Mouse (Mus musculus) myocyte (in vitro differentiated cells): ENCODE results near the gene Golt1a. TPM values are rescaled to one million over a fixed set of nuclear protein-coding genes. Genes with fewer than 3 reads are reported as not detected.

Experiments
- H3K27me3 ChIP-seq: one replicate; pipeline ENCODE4 v1.6.1; 2011; ENCODE audit not compliant: control insufficient read depth, insufficient read depth, insufficient read length
- H3K36me3 ChIP-seq: one replicate; pipeline ENCODE4 v1.6.1; 2011; ENCODE audit not compliant: control insufficient read depth, insufficient read depth
- H3K4me2 ChIP-seq: one replicate; pipeline ENCODE4 v1.6.1; 2011; ENCODE audit warnings: low read depth, control low read depth
- H3K4me3 ChIP-seq: one replicate; pipeline ENCODE4 v1.5.1; 2011; ENCODE audit warnings: mild to moderate bottlenecking, control low read depth, moderate library complexity
- H3K79me2 ChIP-seq: one replicate; pipeline ENCODE4 v1.6.1; 2011; ENCODE audit not compliant: control insufficient read depth, insufficient read depth
- H3ac ChIP-seq: one replicate; pipeline ENCODE4 v1.6.1; 2011; ENCODE audit not compliant: control insufficient read depth, insufficient read length
- CEBPB ChIP-seq: IDR thresholded peaks from 2 replicates; pipeline ENCODE4 v1.6.1; 2011; ENCODE audit warnings: mild to moderate bottlenecking, moderate library complexity; ENCODE audit not compliant: poor library complexity, insufficient read depth, severe bottlenecking
- E2F4 ChIP-seq: IDR thresholded peaks from one replicate; pipeline ENCODE4 v1.6.1; 2011; ENCODE audit warnings: mild to moderate bottlenecking, control low read depth, moderate library complexity; ENCODE audit not compliant: insufficient read depth
- MAX ChIP-seq: IDR thresholded peaks from one replicate; pipeline ENCODE4 v1.6.1; 2011; ENCODE audit warnings: low read depth, mild to moderate bottlenecking, control low read depth
- MYOD1 ChIP-seq, 3 experiments: IDR thresholded peaks; one replicate each; pipeline ENCODE4 v1.6.1; 2011; ENCODE audit warnings: control low read depth in 2 of 3, low read depth in 2 of 3, mild to moderate bottlenecking in 2 of 3, moderate library complexity in 1 of 3; ENCODE audit not compliant: insufficient read length in 2 of 3, control insufficient read depth in 1 of 3
- MYOG ChIP-seq, 3 experiments: IDR thresholded peaks; one replicate each; pipeline ENCODE4 v1.6.1; 2011; ENCODE audit warnings: control low read depth in 2 of 3, low read depth in 2 of 3, mild to moderate bottlenecking in 2 of 3; ENCODE audit not compliant: insufficient read length in 2 of 3, control insufficient read depth in 1 of 3, insufficient read depth in 1 of 3
- POLR2A ChIP-seq: IDR thresholded peaks from one replicate; pipeline ENCODE4 v1.6.1; 2011; ENCODE audit warnings: low read depth, mild to moderate bottlenecking, control low read depth, moderate library complexity; ENCODE audit not compliant: insufficient read length
- POLR2AphosphoS2 ChIP-seq: IDR thresholded peaks from one replicate; pipeline ENCODE4 v1.6.1; 2011; ENCODE audit warnings: low read depth, control low read depth; ENCODE audit not compliant: insufficient read length
- REST ChIP-seq: IDR thresholded peaks from one replicate; pipeline ENCODE4 v1.6.1; 2011; ENCODE audit warnings: mild to moderate bottlenecking, control low read depth, moderate library complexity; ENCODE audit not compliant: insufficient read depth, insufficient read length
- SRF ChIP-seq: IDR thresholded peaks from one replicate; pipeline ENCODE4 v1.6.1; 2011; ENCODE audit warnings: low read depth; ENCODE audit not compliant: control insufficient read depth, insufficient read length
- TCF12 ChIP-seq: IDR thresholded peaks from one replicate; pipeline ENCODE4 v1.6.1; 2011; ENCODE audit warnings: mild to moderate bottlenecking, control low read depth; ENCODE audit not compliant: poor library complexity, insufficient read depth, severe bottlenecking
- TCF3 ChIP-seq: IDR thresholded peaks from one replicate; pipeline ENCODE4 v1.6.1; 2011; ENCODE audit warnings: low read depth, control low read depth; ENCODE audit not compliant: insufficient read length
- USF1 ChIP-seq: IDR thresholded peaks from one replicate; pipeline ENCODE4 v1.6.1; 2011; ENCODE audit warnings: low read depth, mild to moderate bottlenecking, control low read depth, moderate library complexity
- polyA plus RNA-seq: library from polyadenylated mRNA; unstranded; fragments of >200 nt; fragmentation: generic; extraction: Trizol; gene quantifications from one replicate; pipeline ENCODE4 v1.2.1, GENCODE M21; 2012; ENCODE audit warnings: missing spikeins

The Golt1a gene
- polyA plus RNA-seq, 1 experiment = not detected

GRCm38 (mm10) chr1:133296376-133296775 is 13.2 kb upstream of the Golt1a start:
- no peaks in the 10 kb centered on the region for H3K79me2 ChIP-seq
- H3K36me3 ChIP-seq = no peaks in the 10 kb centered on the region
- peaks cover 7% of the 10 kb centered on the region for H3K27me3 ChIP-seq
- H3K4me2 ChIP-seq = peak overlapping the region; percentile 37
- no peak overlapping the region for H3ac ChIP-seq
- no peak overlapping the region for H3K4me3 ChIP-seq
- TF ChIP-seq TCF3 (no peak), MYOG (IDR thresholded peaks at IDR 0.05; ENCODE audit: control insufficient read depth in 1 of 3, insufficient read depth in 1 of 3, insufficient read length in 2 of 3, low read depth in 2 of 3) (peak in 1 of 3 experiments; percentile 55)

GRCm38 (mm10) chr1:133298816-133299215 is 10.8 kb upstream of the Golt1a start:
- no peak for TF ChIP-seq CEBPB
- no peak for TF ChIP-seq SRF
- no peak for TF ChIP-seq MYOG (IDR thresholded peaks at IDR 0.05; ENCODE audit: control insufficient read depth in 1 of 3, insufficient read depth in 1 of 3, insufficient read length in 2 of 3, low read depth in 2 of 3)
- TF ChIP-seq REST = no peak
- TF ChIP-seq MAX = no peak
- TF ChIP-seq POLR2AphosphoS2 = no peak
- Histone ChIP-seq H3K4me3 (no peak overlapping the region), H3ac (no peak overlapping the region), H3K36me3 (no peaks in the 10 kb centered on the region), H3K27me3 (peaks cover 7% of the 10 kb centered on the region), H3K4me2 (no peak overlapping the region), H3K79me2 (no peaks in the 10 kb centered on the region)

GRCm38 (mm10) chr1:133302540-133302939 is 7.1 kb upstream of the Golt1a start:
- no peak for TF ChIP-seq TCF3
- Histone ChIP-seq H3ac (no peak overlapping the region), H3K27me3 (peaks cover 7% of the 10 kb centered on the region), H3K79me2 (no peaks in the 10 kb centered on the region), H3K36me3 (no peaks in the 10 kb centered on the region), H3K4me3 (no peak overlapping the region), H3K4me2 (no peak overlapping the region)

GRCm38 (mm10) chr1:133306842-133307241 is 2.8 kb upstream of the Golt1a start:
- H3K36me3 ChIP-seq = no peaks in the 10 kb centered on the region
- H3K4me3 ChIP-seq = no peak overlapping the region
- TF ChIP-seq TCF3 (no peak), MAX (no peak), POLR2A (no peak), USF1 (no peak), SRF (no peak), TCF12 (no peak), MYOG (IDR thresholded peaks at IDR 0.05; ENCODE audit: control insufficient read depth in 1 of 3, insufficient read depth in 1 of 3, insufficient read length in 2 of 3, low read depth in 2 of 3) (no peak), POLR2AphosphoS2 (no peak), MYOD1 (IDR thresholded peaks at IDR 0.05; ENCODE audit: control insufficient read depth in 1 of 3, insufficient read length in 2 of 3, low read depth in 2 of 3) (no peak), REST (no peak), CEBPB (no peak), E2F4 (no peak)
- no peaks in the 10 kb centered on the region for H3K79me2 ChIP-seq
- H3ac ChIP-seq = no peak overlapping the region
- no peak overlapping the region for H3K4me2 ChIP-seq
- peaks cover 23% of the 10 kb centered on the region for H3K27me3 ChIP-seq

- Histone ChIP-seq H3K36me3 (no peaks in the 10 kb centered on the region), H3K27me3 (peaks cover 27% of the 10 kb centered on the region), H3K79me2 (no peaks in the 10 kb centered on the region), H3K4me2 (no peak overlapping the region), H3K4me3 (no peak overlapping the region), H3ac (no peak overlapping the region)
- TF ChIP-seq REST = no peak
- no peak for TF ChIP-seq E2F4
These were observed 2.3 kb upstream of the Golt1a start for GRCm38 (mm10) chr1:133307318-133307717.

DNA sequence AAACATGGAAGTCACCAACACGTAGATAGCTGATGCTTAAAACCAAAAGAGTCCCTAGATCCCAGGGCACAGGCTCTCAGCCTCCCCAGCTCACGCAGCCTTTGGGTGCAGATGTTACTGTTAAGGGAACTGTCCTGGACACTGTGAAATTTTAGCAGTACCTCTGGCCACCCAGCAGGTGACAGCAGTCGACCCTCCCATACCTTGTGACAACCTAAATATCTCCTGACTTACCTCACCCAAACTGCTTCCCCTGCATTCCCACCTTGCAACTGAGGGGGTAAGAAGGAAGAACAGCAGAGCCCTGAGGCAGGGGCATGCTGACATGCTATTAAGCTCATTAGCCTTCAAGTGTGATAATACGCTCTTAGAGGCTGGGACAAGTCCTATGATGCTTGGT is 1.6 kb downstream of the Golt1a start:
- TF ChIP-seq POLR2A = no peak
- no peak for TF ChIP-seq USF1
- TF ChIP-seq E2F4 = no peak
- no peak for TF ChIP-seq REST
- H3K27me3 ChIP-seq = peaks cover 38% of the 10 kb centered on the region
- H3K36me3 ChIP-seq = no peaks in the 10 kb centered on the region
- no peak overlapping the region for H3K4me3 ChIP-seq
- no peaks in the 10 kb centered on the region for H3K79me2 ChIP-seq
- H3ac ChIP-seq = no peak overlapping the region
- no peak overlapping the region for H3K4me2 ChIP-seq
